Comparison of ENCODE assay signal across 10 mouse cellular contexts in genomic region chr2:84850407-84851129, GRCm38 (mm10). TPM values are rescaled to one million over a fixed set of nuclear protein-coding genes. Genes with fewer than 3 reads are reported as not detected.
DNase-seq lines count a peak whose midpoint lies in the region; ATAC-seq and TF ChIP-seq lines count a peak whose summit lies in the region.
"Had no signal": no experiment of that assay in that cellular context is flagged by ENCODE, and none has a peak within 500 bp of the region (broad histone marks: within the 10 kb centered on the region; RNA-seq: fewer than 3 reads in every experiment).

No protein-coding gene starts in this region.

- peak overlapping the region; percentile 12; the same call in 1 of the 2 replicates for H3K4me3 ChIP-seq in heart, embryonic 10.5 days
- H3K4me3 ChIP-seq in limb, embryonic 12.5 days (replicated peaks): no peak overlapping the region
- no peak overlapping the region for H3K4me3 ChIP-seq in limb, embryonic 10.5 days
- H3K4me3 ChIP-seq in hindbrain, embryonic 15.5 days: no peak overlapping the region
- H3K4me3 ChIP-seq in myocyte: no peak overlapping the region

- H3K9ac ChIP-seq in limb, embryonic 12.5 days (replicated peaks): 0 out of 2 replicates have a peak overlapping the region, but pooled peaks have one; percentile 4
- H3K9ac ChIP-seq in hindbrain, embryonic 15.5 days: no peak overlapping the region

- WGBS in heart, embryonic 10.5 days: 56% methylated on average over 7 of the region's 7 CpGs
- WGBS in limb, embryonic 12.5 days: 58% methylated on average over 7 of the region's 7 CpGs
- WGBS in limb, embryonic 10.5 days: 61% methylated on average over 7 of the region's 7 CpGs
- WGBS in hindbrain, embryonic 15.5 days: 73% methylated on average over 7 of the region's 7 CpGs

- no peak for DNase-seq in heart, embryonic 10.5 days (ENCODE audit: low spot score)
- DNase-seq in heart, adult 9 months (ENCODE audit: low spot score in 2 of 2): no peak
- no peak for DNase-seq in limb, embryonic 10.5 days (ENCODE audit: low spot score)
- DNase-seq in cerebellum, postnatal 36 days: no peak
- DNase-seq in thymus, postnatal 25 days: no peak
- DNase-seq: B cell, adult 2 months; cerebellum, adult 11 months had no signal

- ATAC-seq in limb, embryonic 12.5 days (ENCODE audit: insufficient number of reproducible peaks, insufficient read depth, low FRiP score, low TSS enrichment, low read depth): no peak; the same call in 1 of the 2 replicates
- ATAC-seq in hindbrain, embryonic 15.5 days (ENCODE audit: low FRiP score, low read depth): peak; percentile 43; the same call in 1 of the 2 replicates

- peaks cover 92% of the 10 kb centered on the region for H3K36me3 ChIP-seq in heart, embryonic 10.5 days
- H3K36me3 ChIP-seq in limb, embryonic 12.5 days: peaks cover 93% of the 10 kb centered on the region
- peaks cover 96% of the 10 kb centered on the region for H3K36me3 ChIP-seq in limb, embryonic 10.5 days
- no peaks in the 10 kb centered on the region for H3K36me3 ChIP-seq in hindbrain, embryonic 15.5 days
- peaks cover 3% of the 10 kb centered on the region for H3K36me3 ChIP-seq in myocyte (ENCODE audit: control insufficient read depth, insufficient read depth)

- H3K9me3 ChIP-seq in heart, embryonic 10.5 days: no peaks in the 10 kb centered on the region
- H3K9me3 ChIP-seq in limb, embryonic 12.5 days: no peaks in the 10 kb centered on the region
- no peaks in the 10 kb centered on the region for H3K9me3 ChIP-seq in limb, embryonic 10.5 days (replicated peaks)
- no peaks in the 10 kb centered on the region for H3K9me3 ChIP-seq in hindbrain, embryonic 15.5 days

- no peak overlapping the region for H3ac ChIP-seq in myocyte (ENCODE audit: control insufficient read depth, insufficient read length)

- no peaks in the 10 kb centered on the region for H3K79me2 ChIP-seq in myocyte (ENCODE audit: control insufficient read depth, insufficient read depth)

- peaks cover 23% of the 10 kb centered on the region for H3K4me1 ChIP-seq in heart, embryonic 10.5 days
- peaks cover 11% of the 10 kb centered on the region for H3K4me1 ChIP-seq in limb, embryonic 12.5 days (replicated peaks)
- H3K4me1 ChIP-seq in limb, embryonic 10.5 days: peaks cover 24% of the 10 kb centered on the region
- H3K4me1 ChIP-seq in hindbrain, embryonic 15.5 days (replicated peaks): 0 out of 2 replicates have a peak, but pooled peaks cover 4% of the 10 kb centered on the region

- H3K27ac ChIP-seq in heart, embryonic 10.5 days: no peak overlapping the region
- no peak overlapping the region for H3K27ac ChIP-seq in limb, embryonic 12.5 days
- H3K27ac ChIP-seq in limb, embryonic 10.5 days: no peak overlapping the region
- no peak overlapping the region for H3K27ac ChIP-seq in hindbrain, embryonic 15.5 days (replicated peaks)

- TF ChIP-seq POLR2A in myocyte (IDR thresholded peaks at IDR 0.05; ENCODE audit: insufficient read length, low read depth): no peak

- no peaks in the 10 kb centered on the region for H3K27me3 ChIP-seq in heart, embryonic 10.5 days (ENCODE audit: insufficient read depth, poor library complexity, severe bottlenecking)
- H3K27me3 ChIP-seq in limb, embryonic 12.5 days: no peaks in the 10 kb centered on the region
- no peaks in the 10 kb centered on the region for H3K27me3 ChIP-seq in limb, embryonic 10.5 days (ENCODE audit: low read depth, poor library complexity, severe bottlenecking)
- no peaks in the 10 kb centered on the region for H3K27me3 ChIP-seq in hindbrain, embryonic 15.5 days
- no peaks in the 10 kb centered on the region for H3K27me3 ChIP-seq in myocyte (ENCODE audit: control insufficient read depth, insufficient read depth, insufficient read length)

- H3K4me2 ChIP-seq in limb, embryonic 12.5 days: peak overlapping the region; percentile 23; the same call in 1 of the 2 replicates
- H3K4me2 ChIP-seq in hindbrain, embryonic 15.5 days: peak overlapping the region; percentile 22; the same call in 1 of the 2 replicates
- peak overlapping the region; percentile 47 for H3K4me2 ChIP-seq in myocyte (ENCODE audit: low read depth)

TF ChIP-seq in myocyte, 11 proteins besides CTCF, POLR2A, EP300 and RAD21:
- TF ChIP-seq POLR2AphosphoS2 (IDR thresholded peaks at IDR 0.05; ENCODE audit: insufficient read length, low read depth) (no peak), CEBPB (IDR thresholded peaks at IDR 0.05; ENCODE audit: insufficient read depth, poor library complexity, severe bottlenecking) (no peak), SRF (IDR thresholded peaks at IDR 0.05; ENCODE audit: control insufficient read depth, insufficient read length, low read depth) (no peak), REST (IDR thresholded peaks at IDR 0.05; ENCODE audit: insufficient read depth, insufficient read length) (no peak), TCF3 (IDR thresholded peaks at IDR 0.05; ENCODE audit: insufficient read length, low read depth) (no peak), E2F4 (IDR thresholded peaks at IDR 0.05; ENCODE audit: insufficient read depth) (no peak), MYOG (IDR thresholded peaks at IDR 0.05; ENCODE audit: control insufficient read depth in 1 of 3, insufficient read depth in 1 of 3, insufficient read length in 2 of 3, low read depth in 2 of 3) (no peak), USF1 (IDR thresholded peaks at IDR 0.05; ENCODE audit: low read depth) (no peak), MAX (IDR thresholded peaks at IDR 0.05; ENCODE audit: low read depth) (no peak), MYOD1 (IDR thresholded peaks at IDR 0.05; ENCODE audit: control insufficient read depth in 1 of 3, insufficient read length in 2 of 3, low read depth in 2 of 3) (no peak), TCF12 (IDR thresholded peaks at IDR 0.05; ENCODE audit: insufficient read depth, poor library complexity, severe bottlenecking) (no peak)

RNA-seq across cellular contexts. Expression of gene Slc43a1, which starts 11.9 kb away (rescaled TPM):
- polyA plus RNA-seq in heart, embryonic 10.5 days (2016; fragmentation: Nextera tagmentation; extraction: Ambion mirVana): 38.9 and 41.0 TPM in 2 replicates
- polyA plus RNA-seq in limb, embryonic 12.5 days (2016; fragmentation: Nextera tagmentation; extraction: Ambion mirVana): 21.1 and 23.8 TPM in 2 replicates
- polyA plus RNA-seq in limb, embryonic 10.5 days (2016; fragmentation: Nextera tagmentation; extraction: Ambion mirVana): 36.6 and 42.6 TPM in 2 replicates
- polyA plus RNA-seq in hindbrain, embryonic 15.5 days (2015; fragmentation: Nextera tagmentation; extraction: Ambion mirVana): 2.3 and 2.4 TPM in 2 replicates
- 2.0 TPM for polyA plus RNA-seq in myocyte (2012; fragmentation: generic; extraction: Trizol)

RNA-seq across cellular contexts. Expression of gene Timm10, which starts 23.8 kb away (rescaled TPM):
- polyA plus RNA-seq in heart, embryonic 10.5 days (2016; fragmentation: Nextera tagmentation; extraction: Ambion mirVana): 82.9 and 92.9 TPM in 2 replicates
- polyA plus RNA-seq in limb, embryonic 12.5 days (2016; fragmentation: Nextera tagmentation; extraction: Ambion mirVana): 38.8 and 43.3 TPM in 2 replicates
- polyA plus RNA-seq in limb, embryonic 10.5 days (2016; fragmentation: Nextera tagmentation; extraction: Ambion mirVana): 64.5 and 71.0 TPM in 2 replicates
- polyA plus RNA-seq in hindbrain, embryonic 15.5 days (2015; fragmentation: Nextera tagmentation; extraction: Ambion mirVana): 73.4 and 75.2 TPM in 2 replicates
- polyA plus RNA-seq in myocyte (2012; fragmentation: generic; extraction: Trizol): 102 TPM

RNA-seq across cellular contexts. Expression of gene Smtnl1, which starts 28.1 kb away (rescaled TPM):
- polyA plus RNA-seq in heart, embryonic 10.5 days (2016; fragmentation: Nextera tagmentation; extraction: Ambion mirVana): 0.18 and 0.19 TPM in 2 replicates
- polyA plus RNA-seq in limb, embryonic 12.5 days (2016; fragmentation: Nextera tagmentation; extraction: Ambion mirVana): 0.19 and 0.49 TPM in 2 replicates
- 0.11 and 0.56 TPM in 2 replicates for polyA plus RNA-seq in limb, embryonic 10.5 days (2016; fragmentation: Nextera tagmentation; extraction: Ambion mirVana)
- polyA plus RNA-seq in hindbrain, embryonic 15.5 days (2015; fragmentation: Nextera tagmentation; extraction: Ambion mirVana): not detected in 2 replicates
- polyA plus RNA-seq in myocyte (2012; fragmentation: generic; extraction: Trizol): 0.85 TPM

RNA-seq across cellular contexts. Expression of gene Rtn4rl2, which starts 35.9 kb away (rescaled TPM):
- 0.33 and 0.88 TPM in 2 replicates for polyA plus RNA-seq in heart, embryonic 10.5 days (2016; fragmentation: Nextera tagmentation; extraction: Ambion mirVana)
- 0.84 and 0.95 TPM in 2 replicates for polyA plus RNA-seq in limb, embryonic 12.5 days (2016; fragmentation: Nextera tagmentation; extraction: Ambion mirVana)
- polyA plus RNA-seq in limb, embryonic 10.5 days (2016; fragmentation: Nextera tagmentation; extraction: Ambion mirVana): 0.74 and 1.0 TPM in 2 replicates
- polyA plus RNA-seq in hindbrain, embryonic 15.5 days (2015; fragmentation: Nextera tagmentation; extraction: Ambion mirVana): 5.0 and 6.2 TPM in 2 replicates
- polyA plus RNA-seq in myocyte (2012; fragmentation: generic; extraction: Trizol): 0.13 TPM

RNA-seq across cellular contexts. Expression of gene Ube2l6, which starts 51.9 kb away (rescaled TPM):
- 51.3 and 65.3 TPM in 2 replicates for polyA plus RNA-seq in heart, embryonic 10.5 days (2016; fragmentation: Nextera tagmentation; extraction: Ambion mirVana)
- polyA plus RNA-seq in limb, embryonic 12.5 days (2016; fragmentation: Nextera tagmentation; extraction: Ambion mirVana): 23.2 and 29.0 TPM in 2 replicates
- 17.6 and 19.2 TPM in 2 replicates for polyA plus RNA-seq in limb, embryonic 10.5 days (2016; fragmentation: Nextera tagmentation; extraction: Ambion mirVana)
- 23.2 and 26.7 TPM in 2 replicates for polyA plus RNA-seq in hindbrain, embryonic 15.5 days (2015; fragmentation: Nextera tagmentation; extraction: Ambion mirVana)
- polyA plus RNA-seq in myocyte (2012; fragmentation: generic; extraction: Trizol): 16.2 TPM
